Mouse (Mus musculus) stomach, embryonic 16.5 days (tissue): ENCODE results near the gene Smim1. TPM values are rescaled to one million over a fixed set of nuclear protein-coding genes. Genes with fewer than 3 reads are reported as not detected.

Source experiments
- ATAC-seq: fragments of 200-750 bp; cut with Nextera tagmentation; 2 replicates; pipeline ENCODE4 v1.8.0; 2017; ENCODE audit warnings: moderate number of reproducible peaks, moderate TSS enrichment; ENCODE audit not compliant: insufficient read depth, low FRiP score
- H3K27ac ChIP-seq: fragments of 300-500 bp; sonication (generic); 2 replicates; pipeline ENCODE4 v1.5.1; 2014; ENCODE audit warnings: low read length
- H3K27me3 ChIP-seq: fragments of 300-500 bp; sonication (generic); 2 replicates; pipeline ENCODE4 v1.6.1; 2014; ENCODE audit warnings: low read length, control low read depth, mixed read lengths; ENCODE audit not compliant: control insufficient read depth, insufficient read depth
- H3K36me3 ChIP-seq: fragments of 300-500 bp; sonication (generic); 2 replicates; pipeline ENCODE4 v1.6.1; 2014; ENCODE audit warnings: low read length; ENCODE audit not compliant: control insufficient read depth, insufficient read depth
- H3K4me1 ChIP-seq: fragments of 300-500 bp; sonication (generic); 2 replicates; pipeline ENCODE4 v1.6.1; 2014; ENCODE audit warnings: low read length, control low read depth, mixed read lengths; ENCODE audit not compliant: control insufficient read depth, insufficient read depth
- H3K4me2 ChIP-seq: fragments of 300-500 bp; sonication (generic); 2 replicates; pipeline ENCODE4 v1.6.1; 2014; ENCODE audit warnings: low read depth, low read length, mixed read lengths
- H3K4me3 ChIP-seq: fragments of 300-500 bp; sonication (generic); replicated peaks from 2 replicates; pipeline ENCODE4 v1.5.1; 2014; ENCODE audit warnings: mild to moderate bottlenecking, low read length
- H3K9ac ChIP-seq: fragments of 300-500 bp; sonication (generic); 2 replicates; pipeline ENCODE4 v1.6.1; 2014; ENCODE audit warnings: low read length
- H3K9me3 ChIP-seq: fragments of 300-500 bp; sonication (generic); replicated peaks from 2 replicates; pipeline ENCODE4 v1.6.1; 2016; ENCODE audit warnings: low read length, control low read depth; ENCODE audit not compliant: control insufficient read depth
- WGBS: fragments of 180-500 bp; shearing (Covaris S2); extraction: QIAGEN DNeasy Blood & Tissue Kit; methylation state at CpG from one replicate; pipeline ENCODE4 v1.1.7; 2014; 5-methylcytosine and 5-hydroxymethylcytosine counted together
- polyA plus RNA-seq: library from polyadenylated mRNA; unstranded; fragments of >200 nt; fragmentation: Nextera tagmentation; extraction: Ambion mirVana; gene quantifications from 2 replicates; pipeline ENCODE4 v1.2.1, GENCODE M21; 2015

Smim1 gene
- polyA plus RNA-seq, 1 experiment from 2014 or later: 63.0 TPM

GRCm38 (mm10) chr4:154053065-154053464 is 27.0 kb upstream of the Smim1 start:
- Histone ChIP-seq H3K9ac (no peak overlapping the region), H3K4me1 (no peaks in the 10 kb centered on the region), H3K4me2 (no peak overlapping the region), H3K4me3 (no peak overlapping the region), H3K27ac (no peak overlapping the region), H3K36me3 (no peaks in the 10 kb centered on the region), H3K9me3 (no peaks in the 10 kb centered on the region), H3K27me3 (no peaks in the 10 kb centered on the region)
- ATAC-seq: no peak
- 59% methylated on average over 4 of the region's 4 CpGs for WGBS

GRCm38 (mm10) chr4:154051401-154051800 is 25.4 kb upstream of the Smim1 start:
- H3K4me2 ChIP-seq: no peak overlapping the region
- no peak overlapping the region for H3K4me3 ChIP-seq
- H3K9me3 ChIP-seq: no peaks in the 10 kb centered on the region
- H3K36me3 ChIP-seq: no peaks in the 10 kb centered on the region
- no peaks in the 10 kb centered on the region for H3K4me1 ChIP-seq
- ATAC-seq: no peak
- H3K9ac ChIP-seq: no peak overlapping the region
- WGBS: 86% methylated on average over 3 of the region's 3 CpGs
- no peak overlapping the region for H3K27ac ChIP-seq
- H3K27me3 ChIP-seq: no peaks in the 10 kb centered on the region

GRCm38 (mm10) chr4:154045837-154046236 is 19.8 kb upstream of the Smim1 start:
- no peak for ATAC-seq
- Histone ChIP-seq H3K27me3 (no peaks in the 10 kb centered on the region), H3K4me3 (no peak overlapping the region), H3K36me3 (no peaks in the 10 kb centered on the region), H3K4me1 (no peaks in the 10 kb centered on the region), H3K27ac (no peak overlapping the region), H3K4me2 (no peak overlapping the region), H3K9me3 (no peaks in the 10 kb centered on the region), H3K9ac (no peak overlapping the region)
- 69% methylated on average over 5 of the region's 5 CpGs for WGBS

GRCm38 (mm10) chr4:154042577-154042976 is 16.5 kb upstream of the Smim1 start, which contains the start of gene Ccdc27:
Gene Ccdc27, minus strand, starts transcription at chr4:154042677.
- Histone ChIP-seq H3K4me2 (no peak within 1 kb of the TSS), H3K36me3 (no peaks in the 10 kb centered on the region), H3K9me3 (no peaks in the 10 kb centered on the region), H3K27ac (no peak within 1 kb of the TSS), H3K9ac (no peak within 1 kb of the TSS), H3K4me1 (no peaks in the 10 kb centered on the region), H3K4me3 (no peak within 1 kb of the TSS), H3K27me3 (no peaks in the 10 kb centered on the region)
- WGBS: 81% methylated on average over 9 of the region's 9 CpGs
- no peak for ATAC-seq

GRCm38 (mm10) chr4:154037123-154037522 is 11.1 kb upstream of the Smim1 start:
- 25% methylated on average over 3 of the region's 3 CpGs for WGBS
- Histone ChIP-seq H3K4me1 (no peaks in the 10 kb centered on the region), H3K9ac (no peak overlapping the region), H3K36me3 (no peaks in the 10 kb centered on the region), H3K4me3 (no peak overlapping the region), H3K27ac (no peak overlapping the region), H3K9me3 (no peaks in the 10 kb centered on the region), H3K4me2 (no peak overlapping the region), H3K27me3 (no peaks in the 10 kb centered on the region)
- no peak for ATAC-seq

- Histone ChIP-seq H3K27ac (no peak overlapping the region), H3K4me3 (no peak overlapping the region), H3K4me2 (no peak overlapping the region), H3K4me1 (peaks cover 26% of the 10 kb centered on the region), H3K9me3 (no peaks in the 10 kb centered on the region), H3K9ac (no peak overlapping the region), H3K36me3 (no peaks in the 10 kb centered on the region), H3K27me3 (no peaks in the 10 kb centered on the region)
- ATAC-seq: no peak
These were observed 2.6 kb upstream of the Smim1 start for GRCm38 (mm10) chr4:154028646-154029045.

GRCm38 (mm10) chr4:154028066-154028465 is 2.0 kb upstream of the Smim1 start:
- ATAC-seq: no peak
- H3K27me3 ChIP-seq: no peaks in the 10 kb centered on the region
- no peak overlapping the region for H3K9ac ChIP-seq
- H3K4me2 ChIP-seq: no peak overlapping the region
- H3K27ac ChIP-seq: no peak overlapping the region
- H3K4me3 ChIP-seq: no peak overlapping the region
- H3K9me3 ChIP-seq: no peaks in the 10 kb centered on the region
- H3K36me3 ChIP-seq: no peaks in the 10 kb centered on the region
- 73% methylated on average over 7 of the region's 7 CpGs for WGBS
- peaks cover 32% of the 10 kb centered on the region for H3K4me1 ChIP-seq

- no peak overlapping the region for H3K27ac ChIP-seq
- H3K36me3 ChIP-seq: 0 out of 2 replicates have a peak, but pooled peaks cover 4% of the 10 kb centered on the region
- no peaks in the 10 kb centered on the region for H3K27me3 ChIP-seq
- H3K4me2 ChIP-seq: peak overlapping the region; percentile 81
- H3K9ac ChIP-seq: peak overlapping the region; percentile 77
- WGBS: 21% methylated on average over 2 of the region's 2 CpGs
- H3K9me3 ChIP-seq: no peaks in the 10 kb centered on the region
- H3K4me1 ChIP-seq: peaks cover 39% of the 10 kb centered on the region
- no peak for ATAC-seq
- peak overlapping the region; percentile 65 for H3K4me3 ChIP-seq
These were observed 371 bp upstream of the Smim1 start for GRCm38 (mm10) chr4:154026441-154026761.

GRCm38 (mm10) chr4:154024729-154025521 is 1.1 kb downstream of the Smim1 start:
- Histone ChIP-seq H3K9me3 (no peaks in the 10 kb centered on the region), H3K4me3 (peak overlapping the region; percentile 65), H3K27ac (peak overlapping the region; percentile 72), H3K9ac (peak overlapping the region; percentile 77), H3K4me2 (peak overlapping the region; percentile 81), H3K27me3 (no peaks in the 10 kb centered on the region), H3K4me1 (peaks cover 39% of the 10 kb centered on the region), H3K36me3 (0 out of 2 replicates have a peak, but pooled peaks cover 15% of the 10 kb centered on the region)
- ATAC-seq: no peak
- 32% methylated on average over 17 of the region's 17 CpGs for WGBS
